Mouse (Mus musculus) spleen, postnatal 4 days (tissue): ENCODE data around the gene Rassf1.

ENCODE experiments used
- DNase-seq, 2 experiments: peaks; one replicate each; pipeline ENCODE4 v3.0.0; 2022; ENCODE audit warnings: low spot score in 2 of 2

Gene Rassf1

DNA sequence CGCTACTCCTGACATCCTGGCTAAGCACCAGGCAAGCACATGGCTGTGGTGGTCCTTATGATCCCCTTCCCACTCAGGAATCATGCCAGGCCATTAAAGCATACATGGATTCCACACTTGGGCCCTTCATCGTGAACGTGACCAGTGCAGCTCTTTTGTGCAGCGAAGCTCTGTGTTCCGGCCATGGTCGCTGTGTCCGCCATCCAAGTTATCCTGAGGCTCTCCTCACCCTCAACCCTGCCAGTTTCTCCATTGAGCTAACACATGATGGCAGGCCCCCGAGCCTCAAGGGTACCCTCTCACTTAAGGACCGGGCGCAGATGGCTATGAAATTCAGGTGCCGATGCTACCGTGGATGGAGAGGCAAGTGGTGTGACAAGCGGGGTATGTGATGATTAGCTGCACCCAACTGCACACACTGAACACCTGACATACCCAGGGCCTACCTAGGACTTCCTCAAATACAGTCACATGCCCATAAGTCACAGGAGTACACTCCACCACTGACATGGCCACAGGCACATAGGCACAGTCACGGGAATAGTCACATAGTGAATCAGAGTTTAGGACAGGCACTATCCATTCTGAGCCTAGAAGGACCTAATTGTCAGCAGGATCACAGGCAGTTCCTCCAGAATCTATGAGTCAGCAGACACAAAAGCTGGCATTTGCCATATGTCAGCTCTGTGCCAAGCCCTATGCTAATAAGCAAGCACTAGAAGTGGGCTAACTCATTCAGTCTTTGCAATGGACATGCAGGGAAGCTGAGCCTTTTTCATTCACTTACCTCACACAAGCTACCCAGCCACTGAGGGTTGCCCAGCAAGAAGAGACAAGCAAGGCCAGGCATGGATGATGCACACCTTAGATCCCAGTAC is 27.9 kb downstream of the Rassf1 start:
- DNase-seq, result no peak

GRCm38 (mm10) chr9:107580501-107581317 is 29.4 kb downstream of the Rassf1 start, which contains the start of gene Hyal3:
Gene Hyal3 (plus strand): TSS chr9:107580818.
- DNase-seq, result peak; percentile 85 to 88

DNA sequence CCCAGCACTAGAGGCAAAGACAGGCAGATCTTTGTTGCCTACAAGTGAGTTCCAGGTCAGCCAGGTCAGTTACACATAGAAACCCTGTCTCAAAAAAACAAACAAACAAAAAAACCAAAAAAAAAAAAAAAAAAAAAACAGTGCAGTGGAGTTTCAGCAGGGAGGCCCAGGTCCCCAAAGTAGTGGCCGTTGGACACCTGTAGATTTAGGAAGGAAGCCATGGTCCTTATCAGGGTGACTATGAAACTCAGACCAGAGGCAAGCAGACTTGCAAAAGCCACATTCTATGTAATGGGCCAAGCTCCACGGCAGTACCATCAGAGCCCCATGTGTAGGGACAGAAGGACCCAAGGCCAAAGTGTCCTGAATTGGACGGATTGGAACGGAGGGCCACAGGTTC is 30.2 kb downstream of the Rassf1 start:
- no peak for DNase-seq

DNA sequence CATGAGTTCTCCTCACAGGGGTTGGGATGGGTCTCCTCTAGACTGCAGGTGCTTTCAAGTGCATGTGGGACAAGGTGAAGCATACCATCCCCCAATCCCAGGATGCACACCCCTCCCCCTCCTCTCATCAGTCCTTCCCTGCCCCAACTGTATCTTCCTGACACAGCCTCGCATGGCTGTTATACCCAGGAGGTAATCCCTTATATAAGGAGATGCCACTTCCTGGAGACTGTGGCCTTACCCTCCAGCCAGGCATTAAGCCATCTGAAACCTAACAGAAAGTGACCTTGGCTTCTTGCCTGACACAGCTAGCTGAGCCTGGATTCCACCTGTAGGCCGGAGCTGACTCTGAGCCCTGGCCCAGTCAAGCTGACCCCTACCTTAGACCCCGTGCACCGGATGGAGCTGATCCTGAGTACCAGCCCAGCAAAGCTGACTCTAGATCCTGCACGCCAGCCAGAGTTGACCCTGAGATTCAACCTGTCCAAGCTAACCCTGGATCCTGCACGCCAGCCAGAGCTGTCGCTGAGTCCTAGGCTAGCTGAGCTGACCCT is 31.2 kb downstream of the Rassf1 start:
- DNase-seq, result no peak

DNA sequence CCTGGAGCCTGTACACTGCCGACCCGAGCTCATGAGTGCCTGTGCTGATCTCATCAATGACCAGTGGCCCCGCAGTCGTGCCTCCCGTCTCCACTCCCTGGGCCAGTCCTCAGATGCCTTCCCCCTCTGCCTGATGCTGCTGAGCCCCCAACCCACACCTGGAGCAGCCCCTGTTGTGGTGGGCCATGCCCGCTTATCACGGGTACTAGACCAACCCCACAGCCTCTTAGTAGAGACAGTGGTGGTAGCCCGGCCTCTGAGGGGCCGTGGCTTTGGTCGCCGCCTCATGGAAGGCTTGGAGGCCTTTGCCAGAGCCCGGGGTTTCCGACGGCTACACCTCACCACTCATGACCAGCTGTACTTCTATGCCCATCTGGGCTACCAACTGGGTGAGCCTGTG is 31.8 kb downstream of the Rassf1 start:
- DNase-seq, result no peak

- no peak for DNase-seq
These were observed 35.1 kb downstream of the Rassf1 start for GRCm38 (mm10) chr9:107586504-107586903.

DNA sequence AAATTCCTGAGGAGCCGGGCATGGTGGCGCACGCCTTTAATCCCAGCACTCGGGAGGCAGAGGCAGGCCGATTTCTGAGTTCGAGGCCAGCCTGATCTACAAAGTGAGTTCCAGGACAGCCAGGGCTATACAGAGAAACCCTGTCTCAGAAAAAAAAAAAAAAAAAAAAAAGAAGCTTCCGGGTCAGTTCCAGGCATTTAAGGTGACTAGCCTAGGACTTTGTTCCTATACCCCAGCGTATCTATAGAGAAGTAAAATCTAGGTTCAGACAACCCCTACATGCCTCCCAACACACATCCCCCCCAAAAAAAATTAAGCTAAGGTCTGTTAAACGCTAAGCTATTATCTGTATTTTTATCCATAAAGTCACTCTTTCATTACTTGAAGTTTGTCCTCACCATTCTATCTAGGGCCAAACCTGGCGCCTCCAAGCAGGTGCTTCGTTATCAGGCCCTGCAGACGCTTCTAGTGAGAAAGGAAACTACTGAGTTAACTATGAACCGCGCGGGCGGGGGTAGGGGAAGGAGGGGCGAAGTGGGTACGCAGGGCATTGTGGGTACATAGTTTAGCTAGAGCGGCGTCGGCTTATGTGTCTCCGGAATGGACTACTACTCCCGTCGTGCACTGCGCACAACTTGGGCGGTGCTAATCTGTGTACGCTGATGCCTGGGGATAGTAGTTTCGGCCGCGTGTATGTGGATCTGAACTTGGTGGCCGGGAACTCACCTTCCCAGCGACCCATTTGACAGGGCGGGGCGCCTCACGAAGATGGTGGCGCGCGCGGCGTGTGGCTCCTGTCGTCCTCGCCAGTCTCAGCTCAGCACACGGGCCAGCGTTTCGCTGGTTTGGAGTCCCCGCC is 35.8 kb downstream of the Rassf1 start, which contains the start of gene Ifrd2:
TSS of gene Ifrd2 (plus strand) at position 669 of the 859 bp plus-strand sequence.
- DNase-seq, result peak; percentile 97 to 98

GRCm38 (mm10) chr9:107587833-107588639 is 36.7 kb downstream of the Rassf1 start:
- DNase-seq, result peak in 1 of 2 experiments; percentile 59

DNA sequence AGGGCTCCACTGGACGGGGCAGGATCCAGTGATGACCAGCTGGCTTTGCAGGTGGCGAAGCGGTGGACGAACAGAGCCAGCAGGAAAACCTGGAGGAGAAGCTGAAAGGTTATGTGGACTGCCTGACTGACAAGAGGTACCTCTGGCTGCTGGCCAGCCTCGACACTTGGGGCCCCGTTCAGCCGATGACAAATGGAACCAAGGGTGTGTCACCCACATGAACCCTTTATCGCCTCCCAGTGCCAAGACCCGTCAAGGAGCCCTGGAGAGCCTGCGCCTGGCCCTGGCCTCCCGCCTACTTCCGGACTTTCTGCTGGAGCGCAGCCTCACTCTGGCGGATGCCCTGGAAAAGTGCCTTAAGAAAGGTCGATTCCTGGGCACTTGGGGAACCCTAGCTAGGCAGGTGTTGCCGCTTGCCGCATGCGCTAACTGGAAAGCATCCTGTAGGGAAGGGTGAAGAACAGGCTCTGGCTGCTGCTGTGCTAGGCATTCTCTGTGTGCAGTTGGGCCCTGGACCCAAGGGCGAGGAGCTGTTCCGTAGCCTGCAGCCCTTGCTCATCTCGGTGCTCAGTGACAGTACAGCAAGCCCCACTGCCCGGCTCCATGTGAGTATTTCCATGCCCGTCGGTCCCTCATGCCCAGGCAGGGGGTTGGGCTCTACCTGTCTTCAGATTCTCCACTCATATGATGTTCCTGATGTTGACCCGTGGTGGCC is 38.9 kb downstream of the Rassf1 start:
- DNase-seq, result peak; percentile 83 to 85

DNA sequence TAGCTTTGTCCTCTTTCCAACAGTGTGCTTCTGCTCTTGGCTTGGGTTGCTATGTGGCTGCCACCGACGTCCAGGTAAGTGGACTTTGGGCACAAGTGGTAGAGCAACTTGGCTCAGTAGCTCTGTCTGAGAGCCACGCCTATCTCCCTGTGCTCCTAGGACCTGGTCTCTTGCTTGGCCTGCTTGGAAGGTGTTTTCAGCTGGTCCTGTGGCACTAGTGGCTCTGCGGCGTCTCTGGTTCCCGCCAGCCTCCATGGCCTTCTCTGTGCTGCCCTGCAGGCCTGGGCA is 39.4 kb downstream of the Rassf1 start:
- no peak for DNase-seq

- no peak for DNase-seq
These were observed 42.0 kb downstream of the Rassf1 start for GRCm38 (mm10) chr9:107593101-107593976.

- DNase-seq, result no peak
These were observed 43.1 kb downstream of the Rassf1 start for GRCm38 (mm10) chr9:107594281-107595062.

- no peak for DNase-seq
These were observed 45.5 kb downstream of the Rassf1 start for GRCm38 (mm10) chr9:107596619-107597569.

- DNase-seq, result no peak
These were observed 47.0 kb downstream of the Rassf1 start for GRCm38 (mm10) chr9:107598385-107598784.

- no peak for DNase-seq
These were observed 48.1 kb downstream of the Rassf1 start for GRCm38 (mm10) chr9:107599433-107599832.

- DNase-seq, result no peak
These were observed 48.5 kb downstream of the Rassf1 start for GRCm38 (mm10) chr9:107599842-107600241.

GRCm38 (mm10) chr9:107600745-107601144 is 49.4 kb downstream of the Rassf1 start:
- no peak for DNase-seq
